Mouse (Mus musculus): Measurements from ENCODE around the gene Syngr3.

DNA sequence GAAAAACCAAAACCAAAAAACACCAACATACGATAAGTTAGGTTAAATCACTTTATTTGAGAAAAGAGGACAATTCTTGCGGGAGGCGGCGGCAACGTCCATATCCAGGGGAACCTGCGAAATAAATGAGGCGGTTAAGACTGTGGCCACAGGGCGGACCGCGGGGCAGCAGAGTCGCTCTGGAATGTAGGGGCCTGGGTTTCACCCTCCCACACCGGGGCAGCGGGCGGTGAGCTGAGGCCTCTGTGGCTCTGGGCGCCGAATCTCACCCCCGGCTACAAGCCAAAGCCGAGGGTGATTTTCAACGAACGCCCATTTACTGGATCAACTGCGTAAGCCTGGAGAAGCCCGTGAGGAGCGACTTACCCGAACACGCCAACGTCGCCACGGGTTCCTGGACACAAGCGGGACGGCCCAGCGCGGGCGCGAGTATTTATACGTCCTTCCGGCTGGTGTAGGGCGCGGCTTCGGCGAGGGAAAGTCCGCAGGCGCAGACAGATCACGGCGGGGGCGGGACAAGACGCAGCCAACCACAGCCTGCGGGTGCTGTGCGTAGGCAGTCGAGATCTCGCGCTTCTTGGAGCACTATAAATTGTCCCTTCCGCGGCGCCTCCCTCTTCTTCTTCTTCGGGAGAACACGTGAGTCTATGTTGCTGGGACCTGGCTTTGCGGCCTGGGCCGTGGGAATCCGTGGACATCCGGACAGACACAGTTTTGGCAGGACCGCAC is 29.9 kb upstream of the Syngr3 start:
- TF ChIP-seq CTCF (IDR thresholded peaks at IDR 0.05; ENCODE audit: borderline replicate concordance, extremely low read depth, insufficient read depth, insufficient read length) (no peak), POLR2A (IDR thresholded peaks at IDR 0.05; ENCODE audit: borderline replicate concordance, extremely low read depth, insufficient read depth, insufficient read length, poor library complexity, severe bottlenecking) (peak; percentile 85; the same call in 1 of the 2 replicates)

All from brain, embryonic 14.5 days (tissue).